Mouse (Mus musculus) intestine, embryonic 16.5 days (tissue): ENCODE results near the gene Slc4a1ap. TPM values are rescaled to one million over a fixed set of nuclear protein-coding genes. Genes with fewer than 3 reads are reported as not detected.

Source experiments
- ATAC-seq: fragments of 200-750 bp; cut with Nextera tagmentation; 2 replicates; pipeline ENCODE4 v1.8.0; 2017; ENCODE audit warnings: moderate TSS enrichment, moderate library complexity
- H3K27ac ChIP-seq: fragments of 300-500 bp; sonication (generic); 2 replicates; pipeline ENCODE4 v1.5.1; 2014; ENCODE audit warnings: mild to moderate bottlenecking, low read length
- H3K27me3 ChIP-seq: fragments of 300-500 bp; sonication (generic); replicated peaks from 2 replicates; pipeline ENCODE4 v1.6.1; 2014; ENCODE audit warnings: low read length, control low read depth, mixed read lengths; ENCODE audit not compliant: control insufficient read depth, insufficient read depth
- H3K36me3 ChIP-seq: fragments of 300-500 bp; sonication (generic); 2 replicates; pipeline ENCODE4 v1.6.1; 2014; ENCODE audit warnings: low read length, control low read depth; ENCODE audit not compliant: control insufficient read depth, insufficient read depth
- H3K4me1 ChIP-seq: fragments of 300-500 bp; sonication (generic); 2 replicates; pipeline ENCODE4 v1.6.1; 2014; ENCODE audit warnings: low read length, control low read depth, mixed read lengths; ENCODE audit not compliant: control insufficient read depth, insufficient read depth
- H3K4me2 ChIP-seq: fragments of 300-500 bp; sonication (generic); 2 replicates; pipeline ENCODE4 v1.6.1; 2014; ENCODE audit warnings: low read depth, low read length, control low read depth
- H3K4me3 ChIP-seq: fragments of 300-500 bp; sonication (generic); 2 replicates; pipeline ENCODE4 v1.5.1; 2014; ENCODE audit warnings: mild to moderate bottlenecking, low read length
- H3K9ac ChIP-seq: fragments of 300-500 bp; sonication (generic); 2 replicates; pipeline ENCODE4 v1.6.1; 2014; ENCODE audit warnings: low read depth, low read length
- H3K9me3 ChIP-seq: fragments of 300-500 bp; sonication (generic); 2 replicates; pipeline ENCODE4 v1.6.1; 2016; ENCODE audit warnings: low read length, control low read depth; ENCODE audit not compliant: control insufficient read depth
- WGBS: fragments of 180-500 bp; shearing (Covaris S2); extraction: QIAGEN DNeasy Blood & Tissue Kit; methylation state at CpG from one replicate; pipeline ENCODE4 v1.1.7; 2014; 5-methylcytosine and 5-hydroxymethylcytosine counted together
- polyA plus RNA-seq: library from polyadenylated mRNA; unstranded; fragments of >200 nt; fragmentation: Nextera tagmentation; extraction: Ambion mirVana; gene quantifications from 2 replicates; pipeline ENCODE4 v1.2.1, GENCODE M21; 2015

Slc4a1ap gene
- polyA plus RNA-seq = 22.0 and 25.0 TPM in 2 replicates

DNA sequence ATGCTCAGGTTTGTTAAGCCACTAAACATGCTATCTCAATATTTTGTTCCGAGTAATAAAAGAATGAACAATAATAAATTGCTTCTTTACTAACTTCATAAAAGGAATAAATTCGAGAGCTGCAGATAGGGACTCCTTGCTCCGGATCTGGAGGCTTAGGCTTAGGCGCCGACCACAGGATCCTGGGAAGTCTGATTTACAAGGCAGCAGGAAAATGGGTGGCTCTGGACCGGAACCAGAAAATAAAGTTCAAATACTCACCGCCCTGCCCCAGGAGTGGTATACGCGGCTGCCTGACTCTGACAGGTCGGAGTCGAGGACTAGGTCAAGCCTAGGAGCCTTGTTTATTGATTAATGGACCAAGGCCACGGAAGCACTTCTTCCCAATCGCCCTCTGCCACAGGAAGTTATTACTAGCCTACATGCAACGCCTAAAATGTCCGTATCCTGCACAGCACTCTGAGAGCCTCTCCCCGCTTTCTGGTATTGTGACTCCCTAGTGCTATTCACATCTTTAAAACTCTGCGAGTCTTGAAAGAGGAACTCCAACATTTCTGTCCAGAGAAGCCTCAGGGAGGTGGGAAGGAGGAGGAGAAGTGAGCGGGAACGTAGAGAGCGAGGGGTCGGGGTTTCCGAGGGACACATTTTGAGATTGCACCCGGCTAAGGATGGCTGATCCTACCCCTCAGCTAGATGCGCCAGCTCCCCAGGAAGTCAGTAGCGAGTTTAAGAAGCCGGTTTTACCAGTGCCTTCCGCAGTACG lies at the start of gene Slc4a1ap:
TSS of gene Slc4a1ap (plus strand) at position 642 of the 763 bp plus-strand sequence.
- peaks cover 9% of the 10 kb centered on the region for H3K4me1 ChIP-seq
- peak within 1 kb of the TSS; percentile 90 for H3K27ac ChIP-seq
- H3K36me3 ChIP-seq = peaks cover 8% of the 10 kb centered on the region
- H3K9ac ChIP-seq = peak within 1 kb of the TSS; percentile 92
- ATAC-seq = peak; percentile 86
- peak within 1 kb of the TSS; percentile 90 for H3K4me2 ChIP-seq
- H3K4me3 ChIP-seq = peak within 1 kb of the TSS; percentile 99
- under 1% methylated on average over 28 of the region's 28 CpGs for WGBS
- no peaks in the 10 kb centered on the region for H3K9me3 ChIP-seq
- no peaks in the 10 kb centered on the region for H3K27me3 ChIP-seq

- Histone ChIP-seq H3K4me2 (no peak overlapping the region), H3K36me3 (peaks cover 6% of the 10 kb centered on the region; the same call in 1 of the 2 replicates), H3K27ac (no peak overlapping the region), H3K27me3 (no peaks in the 10 kb centered on the region), H3K9me3 (no peaks in the 10 kb centered on the region), H3K9ac (no peak overlapping the region), H3K4me3 (no peak overlapping the region), H3K4me1 (no peaks in the 10 kb centered on the region)
- no peak for ATAC-seq
- 91% methylated on average over 4 of the region's 4 CpGs for WGBS
Observed at GRCm38 (mm10) chr5:31480536-31480935, 46.3 kb upstream of the Slc4a1ap start.

DNA sequence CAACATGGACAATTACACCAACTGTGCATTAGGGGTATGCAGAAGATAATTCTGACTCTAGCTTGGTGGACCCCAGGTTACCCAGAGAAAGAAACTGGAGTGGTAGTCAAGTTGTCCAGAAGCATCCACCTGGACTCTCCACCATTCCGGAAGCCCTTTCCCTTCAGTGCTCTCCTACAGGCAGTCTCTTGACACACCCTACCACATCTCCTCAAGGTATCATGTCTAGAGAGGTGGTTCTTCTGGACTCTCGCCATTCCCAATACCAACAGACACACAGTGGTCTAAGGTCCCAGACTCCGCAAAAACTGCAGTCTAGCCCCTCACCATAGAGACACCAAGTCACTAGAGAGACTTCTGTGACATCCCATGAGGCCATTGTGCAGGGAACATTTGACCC lies 41.4 kb upstream of the Slc4a1ap start, which contains the start of gene 4930548H24Rik:
TSS of gene 4930548H24Rik (plus strand) at position 301 of the 400 bp plus-strand sequence.
- no peaks in the 10 kb centered on the region for H3K9me3 ChIP-seq
- H3K36me3 ChIP-seq = no peaks in the 10 kb centered on the region
- H3K27ac ChIP-seq = no peak within 1 kb of the TSS
- no peaks in the 10 kb centered on the region for H3K27me3 ChIP-seq
- WGBS = over 99% methylated on average over 3 of the region's 3 CpGs
- H3K4me3 ChIP-seq = no peak within 1 kb of the TSS
- no peak within 1 kb of the TSS for H3K9ac ChIP-seq
- ATAC-seq = no peak
- H3K4me1 ChIP-seq = no peaks in the 10 kb centered on the region
- no peak within 1 kb of the TSS for H3K4me2 ChIP-seq

DNA sequence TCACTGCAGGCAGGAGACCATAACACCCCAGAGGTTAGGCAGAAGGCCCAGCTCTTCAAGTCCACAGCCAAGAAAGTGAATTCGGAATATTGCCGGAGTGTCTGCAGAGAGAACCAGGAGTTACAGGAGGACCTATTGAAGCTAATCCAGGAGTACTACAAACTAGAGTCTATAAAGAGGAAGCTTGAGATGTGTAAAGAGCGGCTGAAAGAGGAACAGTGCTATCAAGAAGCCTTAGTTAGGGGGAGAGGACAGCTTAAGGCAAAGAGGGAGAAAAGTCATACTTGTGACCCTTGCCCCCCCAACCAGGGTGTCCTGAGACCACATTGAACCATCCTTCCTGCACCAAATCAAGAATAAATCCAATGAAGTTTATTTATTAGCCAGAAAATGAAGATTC lies 38.9 kb upstream of the Slc4a1ap start:
- Histone ChIP-seq H3K4me1 (no peaks in the 10 kb centered on the region), H3K4me2 (no peak overlapping the region), H3K27ac (no peak overlapping the region), H3K4me3 (no peak overlapping the region), H3K27me3 (no peaks in the 10 kb centered on the region), H3K36me3 (no peaks in the 10 kb centered on the region), H3K9me3 (no peaks in the 10 kb centered on the region), H3K9ac (no peak overlapping the region)
- ATAC-seq = no peak
- WGBS = 92% methylated on average over 3 of the region's 3 CpGs

- H3K36me3 ChIP-seq = no peaks in the 10 kb centered on the region
- ATAC-seq = no peak
- no peak overlapping the region for H3K27ac ChIP-seq
- H3K4me2 ChIP-seq = no peak overlapping the region
- H3K9ac ChIP-seq = no peak overlapping the region
- no peaks in the 10 kb centered on the region for H3K27me3 ChIP-seq
- H3K9me3 ChIP-seq = no peaks in the 10 kb centered on the region
- no peak overlapping the region for H3K4me3 ChIP-seq
- H3K4me1 ChIP-seq = no peaks in the 10 kb centered on the region
- 66% methylated on average over 7 of the region's 7 CpGs for WGBS
Observed at GRCm38 (mm10) chr5:31489116-31489769, 37.6 kb upstream of the Slc4a1ap start.

GRCm38 (mm10) chr5:31492031-31492430 lies 34.8 kb upstream of the Slc4a1ap start:
- no peak for ATAC-seq
- H3K27ac ChIP-seq = no peak overlapping the region
- no peaks in the 10 kb centered on the region for H3K9me3 ChIP-seq
- H3K4me2 ChIP-seq = no peak overlapping the region
- 75% methylated on average over 1 of the region's 1 CpGs for WGBS
- H3K27me3 ChIP-seq = no peaks in the 10 kb centered on the region
- no peak overlapping the region for H3K4me3 ChIP-seq
- peaks cover 9% of the 10 kb centered on the region for H3K4me1 ChIP-seq
- no peak overlapping the region for H3K9ac ChIP-seq
- peaks cover 5% of the 10 kb centered on the region; the same call in 1 of the 2 replicates for H3K36me3 ChIP-seq

DNA sequence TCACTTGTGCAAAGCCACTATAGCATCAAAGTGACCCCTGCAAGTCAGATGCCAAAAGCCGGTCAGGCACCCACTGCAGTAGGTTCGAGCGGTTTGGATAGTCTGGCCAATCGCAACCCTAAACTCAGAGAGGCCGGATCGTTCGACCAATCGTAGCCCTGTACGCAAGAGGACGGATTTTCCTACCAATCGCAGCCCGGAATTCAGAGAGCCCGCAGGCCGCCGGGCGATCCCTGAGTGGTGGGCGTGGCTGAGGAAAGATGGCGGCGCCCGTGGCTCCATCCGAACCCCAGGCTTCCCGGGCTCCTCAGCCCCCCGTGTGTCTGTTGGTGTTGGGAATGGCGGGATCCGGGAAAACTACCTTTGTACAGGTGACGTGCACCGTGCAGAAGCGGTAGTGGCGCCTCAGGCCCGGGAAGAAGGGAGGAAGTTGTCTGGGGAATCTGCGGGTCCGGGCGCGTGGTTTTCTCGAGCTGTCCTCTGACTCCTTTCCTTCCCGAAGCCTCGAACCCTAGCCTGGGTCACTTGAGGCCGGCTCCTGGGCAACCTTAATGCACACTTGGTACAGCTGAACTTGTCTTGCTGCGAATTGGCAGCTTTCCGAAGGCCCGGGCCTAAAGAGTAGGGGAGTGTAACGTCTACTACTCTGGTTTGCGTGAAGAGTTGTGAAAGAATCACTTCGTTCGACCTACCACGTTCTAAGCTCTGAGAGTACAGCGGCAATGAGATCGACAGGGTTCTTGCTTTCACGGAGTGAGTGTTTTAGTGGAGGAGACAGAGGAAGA lies 32.1 kb upstream of the Slc4a1ap start, which contains the start of gene Gpn1:
TSS of gene Gpn1 (plus strand) at position 229 of the 785 bp plus-strand sequence.
- ATAC-seq = peak; percentile 100
- Histone ChIP-seq H3K4me1 (peaks cover 9% of the 10 kb centered on the region), H3K4me2 (peak within 1 kb of the TSS; percentile 90), H3K27me3 (no peaks in the 10 kb centered on the region), H3K9ac (peak within 1 kb of the TSS; percentile 81), H3K27ac (peak within 1 kb of the TSS; percentile 4; the same call in 1 of the 2 replicates), H3K9me3 (no peaks in the 10 kb centered on the region), H3K36me3 (peaks cover 8% of the 10 kb centered on the region), H3K4me3 (peak within 1 kb of the TSS; percentile 90)
- under 1% methylated on average over 49 of the region's 49 CpGs for WGBS

DNA sequence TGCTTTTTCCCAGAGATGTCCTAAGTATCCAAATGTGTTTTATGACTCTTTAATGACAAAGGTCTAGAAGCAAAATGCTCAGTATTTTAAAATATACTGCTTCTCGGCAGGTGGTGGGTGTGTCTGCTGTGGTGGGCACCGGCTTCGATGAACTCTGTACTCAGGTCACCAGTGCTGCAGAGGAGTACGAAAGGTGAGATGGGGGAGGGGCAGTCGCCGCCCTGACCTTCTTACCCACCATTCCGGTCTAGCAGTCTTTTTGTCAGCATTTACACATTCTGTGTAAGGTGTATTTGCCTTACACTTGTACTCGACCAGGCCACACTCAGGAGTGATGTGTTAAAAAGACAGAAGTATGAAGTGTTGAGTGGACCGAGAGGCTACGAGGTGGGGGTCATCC lies 22.0 kb upstream of the Slc4a1ap start:
- 78% methylated on average over 10 of the region's 10 CpGs for WGBS
- Histone ChIP-seq H3K4me3 (no peak overlapping the region), H3K9ac (no peak overlapping the region), H3K27ac (no peak overlapping the region), H3K36me3 (peaks cover 22% of the 10 kb centered on the region), H3K4me2 (no peak overlapping the region), H3K4me1 (no peaks in the 10 kb centered on the region), H3K27me3 (no peaks in the 10 kb centered on the region), H3K9me3 (no peaks in the 10 kb centered on the region)
- no peak for ATAC-seq

GRCm38 (mm10) chr5:31512481-31512880 lies 14.3 kb upstream of the Slc4a1ap start:
- Histone ChIP-seq H3K4me2 (no peak overlapping the region), H3K4me3 (no peak overlapping the region), H3K9me3 (no peaks in the 10 kb centered on the region), H3K27me3 (no peaks in the 10 kb centered on the region), H3K36me3 (0 out of 2 replicates have a peak, but pooled peaks cover 11% of the 10 kb centered on the region), H3K4me1 (no peaks in the 10 kb centered on the region), H3K9ac (no peak overlapping the region), H3K27ac (no peak overlapping the region)
- ATAC-seq = no peak
- 87% methylated on average over 1 of the region's 1 CpGs for WGBS
